Mouse (Mus musculus): Measurements from ENCODE around the gene Lrriq4. TPM values are rescaled to one million over a fixed set of nuclear protein-coding genes. Genes with fewer than 3 reads are reported as not detected.
"Not testable (repeated sequence)": the region's sequence is repeated elsewhere in the genome, so short reads cannot be mapped to it uniquely, and the experiment has no call there.

The Lrriq4 gene
- polyA plus RNA-seq, 1 experiment from 2014 or later, result not detected

- Histone ChIP-seq H3K36me3 (ENCODE audit: control insufficient read depth, insufficient read depth, low read length) (no peaks in the 10 kb centered on the region), H3K4me3 (ENCODE audit: low read depth, low read length) (no peak overlapping the region), H3K27ac (ENCODE audit: low read depth, low read length) (no peak overlapping the region), H3K27me3 (ENCODE audit: control insufficient read depth, insufficient read depth, low read length) (no peaks in the 10 kb centered on the region), H3K4me1 (replicated peaks; ENCODE audit: control insufficient read depth, insufficient read depth, low read length) (no peaks in the 10 kb centered on the region), H3K9ac (ENCODE audit: low read depth, low read length) (no peak overlapping the region), H3K4me2 (replicated peaks; ENCODE audit: low read depth, low read length) (no peak overlapping the region), H3K9me3 (ENCODE audit: control insufficient read depth, low read length) (no peaks in the 10 kb centered on the region)
- WGBS, result 80% methylated on average over 4 of the region's 4 CpGs
- no peak for ATAC-seq (ENCODE audit: low FRiP score)
- no peak for DNase-seq (ENCODE audit: low spot score)
These were observed 53.6 kb downstream of the Lrriq4 start for GRCm38 (mm10) chr3:30697891-30698290.

GRCm38 (mm10) chr3:30699711-30700505 lies 55.6 kb downstream of the Lrriq4 start, which contains the start of gene Lrrc31:
TSS of gene Lrrc31 (minus strand) at chr3:30699843.
- DNase-seq (ENCODE audit: low spot score); H3K27ac ChIP-seq (ENCODE audit: low read depth, low read length); H3K9me3 ChIP-seq (ENCODE audit: control insufficient read depth, low read length); H3K36me3 ChIP-seq (ENCODE audit: control insufficient read depth, insufficient read depth, low read length); H3K27me3 ChIP-seq (ENCODE audit: control insufficient read depth, insufficient read depth, low read length); H3K4me2 ChIP-seq (replicated peaks; ENCODE audit: low read depth, low read length); H3K4me3 ChIP-seq (ENCODE audit: low read depth, low read length); ATAC-seq (ENCODE audit: low FRiP score); H3K4me1 ChIP-seq (replicated peaks; ENCODE audit: control insufficient read depth, insufficient read depth, low read length); H3K9ac ChIP-seq (ENCODE audit: low read depth, low read length): not testable (repeated sequence)
- 88% methylated on average over 6 of the region's 6 CpGs for WGBS

GRCm38 (mm10) chr3:30705977-30706376 lies 61.7 kb downstream of the Lrriq4 start:
- Histone ChIP-seq H3K9me3 (ENCODE audit: control insufficient read depth, low read length) (no peaks in the 10 kb centered on the region), H3K27me3 (ENCODE audit: control insufficient read depth, insufficient read depth, low read length) (no peaks in the 10 kb centered on the region), H3K9ac (ENCODE audit: low read depth, low read length) (no peak overlapping the region), H3K27ac (ENCODE audit: low read depth, low read length) (no peak overlapping the region), H3K36me3 (ENCODE audit: control insufficient read depth, insufficient read depth, low read length) (no peaks in the 10 kb centered on the region), H3K4me1 (replicated peaks; ENCODE audit: control insufficient read depth, insufficient read depth, low read length) (no peaks in the 10 kb centered on the region), H3K4me2 (replicated peaks; ENCODE audit: low read depth, low read length) (no peak overlapping the region), H3K4me3 (ENCODE audit: low read depth, low read length) (no peak overlapping the region)
- DNase-seq (ENCODE audit: low spot score) (no peak), ATAC-seq (ENCODE audit: low FRiP score) (no peak)
- 85% methylated on average over 3 of the region's 3 CpGs for WGBS

GRCm38 (mm10) chr3:30706614-30707276 lies 62.4 kb downstream of the Lrriq4 start:
- no peak overlapping the region for H3K27ac ChIP-seq (ENCODE audit: low read depth, low read length)
- no peaks in the 10 kb centered on the region for H3K9me3 ChIP-seq (ENCODE audit: control insufficient read depth, low read length)
- H3K4me2 ChIP-seq (replicated peaks; ENCODE audit: low read depth, low read length), result no peak overlapping the region
- WGBS, result 90% methylated on average over 4 of the region's 4 CpGs
- no peak overlapping the region for H3K4me3 ChIP-seq (ENCODE audit: low read depth, low read length)
- DNase-seq (ENCODE audit: low spot score) (no peak), ATAC-seq (ENCODE audit: low FRiP score) (no peak)
- H3K4me1 ChIP-seq (replicated peaks; ENCODE audit: control insufficient read depth, insufficient read depth, low read length), result no peaks in the 10 kb centered on the region
- H3K36me3 ChIP-seq (ENCODE audit: control insufficient read depth, insufficient read depth, low read length), result no peaks in the 10 kb centered on the region
- H3K9ac ChIP-seq (ENCODE audit: low read depth, low read length), result no peak overlapping the region
- no peaks in the 10 kb centered on the region for H3K27me3 ChIP-seq (ENCODE audit: control insufficient read depth, insufficient read depth, low read length)

GRCm38 (mm10) chr3:30710191-30710590 lies 65.9 kb downstream of the Lrriq4 start:
- Histone ChIP-seq H3K4me3 (ENCODE audit: low read depth, low read length) (no peak overlapping the region), H3K9ac (ENCODE audit: low read depth, low read length) (no peak overlapping the region), H3K4me2 (replicated peaks; ENCODE audit: low read depth, low read length) (no peak overlapping the region), H3K36me3 (ENCODE audit: control insufficient read depth, insufficient read depth, low read length) (no peaks in the 10 kb centered on the region), H3K4me1 (replicated peaks; ENCODE audit: control insufficient read depth, insufficient read depth, low read length) (no peaks in the 10 kb centered on the region), H3K27ac (ENCODE audit: low read depth, low read length) (no peak overlapping the region), H3K27me3 (ENCODE audit: control insufficient read depth, insufficient read depth, low read length) (no peaks in the 10 kb centered on the region), H3K9me3 (ENCODE audit: control insufficient read depth, low read length) (no peaks in the 10 kb centered on the region)
- ATAC-seq (ENCODE audit: low FRiP score) (no peak), DNase-seq (ENCODE audit: low spot score) (no peak)
- WGBS, result 85% methylated on average over 6 of the region's 6 CpGs

GRCm38 (mm10) chr3:30713334-30713733 lies 69.0 kb downstream of the Lrriq4 start:
- H3K4me2 ChIP-seq (replicated peaks; ENCODE audit: low read depth, low read length), result no peak overlapping the region
- H3K27ac ChIP-seq (ENCODE audit: low read depth, low read length), result no peak overlapping the region
- no peaks in the 10 kb centered on the region for H3K27me3 ChIP-seq (ENCODE audit: control insufficient read depth, insufficient read depth, low read length)
- DNase-seq (ENCODE audit: low spot score) (no peak), ATAC-seq (ENCODE audit: low FRiP score) (no peak)
- WGBS, result 92% methylated on average over 1 of the region's 1 CpGs
- no peak overlapping the region for H3K9ac ChIP-seq (ENCODE audit: low read depth, low read length)
- no peaks in the 10 kb centered on the region for H3K9me3 ChIP-seq (ENCODE audit: control insufficient read depth, low read length)
- no peaks in the 10 kb centered on the region for H3K4me1 ChIP-seq (replicated peaks; ENCODE audit: control insufficient read depth, insufficient read depth, low read length)
- no peak overlapping the region for H3K4me3 ChIP-seq (ENCODE audit: low read depth, low read length)
- no peaks in the 10 kb centered on the region for H3K36me3 ChIP-seq (ENCODE audit: control insufficient read depth, insufficient read depth, low read length)

- DNase-seq (ENCODE audit: low spot score), result no peak
- H3K4me2 ChIP-seq (replicated peaks; ENCODE audit: low read depth, low read length), result no peak overlapping the region
- no peak for ATAC-seq (ENCODE audit: low FRiP score)
- H3K9me3 ChIP-seq (ENCODE audit: control insufficient read depth, low read length), result no peaks in the 10 kb centered on the region
- 90% methylated on average over 3 of the region's 3 CpGs for WGBS
- no peaks in the 10 kb centered on the region for H3K4me1 ChIP-seq (replicated peaks; ENCODE audit: control insufficient read depth, insufficient read depth, low read length)
- H3K27me3 ChIP-seq (ENCODE audit: control insufficient read depth, insufficient read depth, low read length), result no peaks in the 10 kb centered on the region
- H3K4me3 ChIP-seq (ENCODE audit: low read depth, low read length), result no peak overlapping the region
- H3K9ac ChIP-seq (ENCODE audit: low read depth, low read length), result no peak overlapping the region
- no peaks in the 10 kb centered on the region for H3K36me3 ChIP-seq (ENCODE audit: control insufficient read depth, insufficient read depth, low read length)
- H3K27ac ChIP-seq (ENCODE audit: low read depth, low read length), result no peak overlapping the region
These were observed 74.3 kb downstream of the Lrriq4 start for GRCm38 (mm10) chr3:30718649-30719048.
